Mouse (Mus musculus) lung, postnatal 0 days (tissue): Measurements from ENCODE around the gene Cox5b. TPM values are rescaled to one million over a fixed set of nuclear protein-coding genes. Genes with fewer than 3 reads are reported as not detected.
A peak's percentile ranks its signal among the peaks of the same experiment; 100 is the strongest.

ENCODE experiments used
- ATAC-seq: fragments of 200-750 bp; cut with Nextera tagmentation; 2 replicates; pipeline ENCODE4 v1.8.0; 2017; ENCODE audit warnings: moderate library complexity
- DNase-seq: peaks from one replicate; pipeline ENCODE4 v3.0.0-alpha.2; 2016; ENCODE audit warnings: low spot score
- H3K27ac ChIP-seq: fragments of 300-500 bp; sonication (generic); 2 replicates; pipeline ENCODE4 v1.5.1; 2014; ENCODE audit warnings: antibody characterized with exemption, mild to moderate bottlenecking, low read length, mixed read lengths
- H3K27me3 ChIP-seq: fragments of 300-500 bp; sonication (generic); replicated peaks from 2 replicates; pipeline ENCODE4 v1.6.1; 2014; ENCODE audit warnings: low read length, mixed read lengths; ENCODE audit not compliant: insufficient read depth
- H3K36me3 ChIP-seq: fragments of 300-500 bp; sonication (generic); 2 replicates; pipeline ENCODE4 v1.6.1; 2014; ENCODE audit warnings: low read length, mixed read lengths; ENCODE audit not compliant: insufficient read depth
- H3K4me1 ChIP-seq: fragments of 300-500 bp; sonication (generic); 2 replicates; pipeline ENCODE4 v1.6.1; 2014; ENCODE audit warnings: antibody characterized with exemption, low read depth, low read length, mixed read lengths; ENCODE audit not compliant: insufficient read depth
- H3K4me2 ChIP-seq: fragments of 300-500 bp; sonication (generic); replicated peaks from 2 replicates; pipeline ENCODE4 v1.6.1; 2014; ENCODE audit warnings: low read depth, mild to moderate bottlenecking, low read length, moderate library complexity, mixed read lengths
- H3K4me3 ChIP-seq: fragments of 300-500 bp; sonication (generic); 2 replicates; pipeline ENCODE4 v1.5.1; 2014; ENCODE audit warnings: low read depth, low read length
- H3K9ac ChIP-seq: fragments of 300-500 bp; sonication (generic); replicated peaks from 2 replicates; pipeline ENCODE4 v1.6.1; 2014; ENCODE audit warnings: low read depth, mild to moderate bottlenecking
- H3K9me3 ChIP-seq: fragments of 300-500 bp; sonication (generic); 2 replicates; pipeline ENCODE4 v1.6.1; 2016; ENCODE audit warnings: low read length, mixed read lengths
- CTCF ChIP-seq: IDR thresholded peaks from 2 replicates; pipeline ENCODE4 v1.5.1; 2016; ENCODE audit warnings: antibody characterized with exemption, mild to moderate bottlenecking
- EP300 ChIP-seq: IDR thresholded peaks from 2 replicates; pipeline ENCODE4 v1.6.1; 2016; ENCODE audit warnings: antibody characterized with exemption, mild to moderate bottlenecking, control low read depth
- WGBS: fragments of 180-500 bp; shearing (Covaris S2); extraction: QIAGEN DNeasy Blood & Tissue Kit; methylation state at CpG from one replicate; pipeline ENCODE4 v1.1.7; 2014; 5-methylcytosine and 5-hydroxymethylcytosine counted together
- polyA plus RNA-seq: library from polyadenylated mRNA; unstranded; fragments of >200 nt; fragmentation: Nextera tagmentation; extraction: Ambion mirVana; gene quantifications from 2 replicates; pipeline ENCODE4 v1.2.1, GENCODE M21; 2015

Cox5b gene
- 408 and 474 TPM in 2 replicates for polyA plus RNA-seq

- peaks cover 4% of the 10 kb centered on the region; the same call in 1 of the 2 replicates for H3K4me1 ChIP-seq
- H3K27ac ChIP-seq: no peak within 1 kb of the TSS
- H3K9me3 ChIP-seq: no peaks in the 10 kb centered on the region
- H3K9ac ChIP-seq: peak within 1 kb of the TSS; percentile 75
- ATAC-seq: peak; percentile 99
- no peaks in the 10 kb centered on the region for H3K27me3 ChIP-seq
- no peaks in the 10 kb centered on the region for H3K36me3 ChIP-seq
- TF ChIP-seq EP300 (no peak), CTCF (no peak)
- peak within 1 kb of the TSS; percentile 77 for H3K4me2 ChIP-seq
- H3K4me3 ChIP-seq: peak within 1 kb of the TSS; percentile 68
- WGBS: 1% methylated on average over 66 of the region's 68 CpGs
- peak; percentile 99 for DNase-seq
Measured at GRCm38 (mm10) chr1:36691271-36692155, at the start of gene Cox5b. TSS of gene Cox5b (plus strand) at chr1:36691449.

- H3K36me3 ChIP-seq: no peaks in the 10 kb centered on the region
- H3K4me2 ChIP-seq: no peak overlapping the region
- WGBS: 83% methylated on average over 7 of the region's 7 CpGs
- H3K27me3 ChIP-seq: no peaks in the 10 kb centered on the region
- no peak overlapping the region for H3K27ac ChIP-seq
- DNase-seq: no peak
- no peak for ATAC-seq
- no peak overlapping the region for H3K4me3 ChIP-seq
- no peak overlapping the region for H3K9ac ChIP-seq
- TF ChIP-seq CTCF: no peak
- no peak for TF ChIP-seq EP300
- no peaks in the 10 kb centered on the region for H3K9me3 ChIP-seq
- H3K4me1 ChIP-seq: no peaks in the 10 kb centered on the region
Measured at GRCm38 (mm10) chr1:36643957-36644614, 47.2 kb upstream of the Cox5b start.

DNA sequence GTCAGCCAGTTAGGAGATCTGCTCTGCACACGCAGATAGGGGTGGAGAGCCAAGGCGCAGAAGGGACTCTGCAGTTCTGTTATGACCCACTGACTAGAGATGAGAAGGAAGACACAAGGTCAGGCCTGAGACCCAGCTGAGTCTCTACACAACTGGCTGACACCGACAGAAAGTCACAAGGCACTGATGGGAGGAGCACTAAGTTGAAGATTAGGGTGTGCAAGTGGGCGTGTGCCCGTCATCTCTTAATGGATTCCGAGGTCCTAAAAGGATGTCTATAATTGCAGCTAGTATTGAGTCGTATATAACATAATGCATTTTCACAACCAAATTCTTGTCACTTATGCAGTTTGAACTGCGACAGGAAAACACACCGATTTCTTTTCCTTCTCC lies 46.6 kb upstream of the Cox5b start:
- no peak overlapping the region for H3K9ac ChIP-seq
- H3K4me1 ChIP-seq: no peaks in the 10 kb centered on the region
- no peak for TF ChIP-seq EP300
- no peak for TF ChIP-seq CTCF
- no peak for DNase-seq
- no peak overlapping the region for H3K27ac ChIP-seq
- ATAC-seq: no peak
- H3K4me3 ChIP-seq: no peak overlapping the region
- WGBS: 82% methylated on average over 9 of the region's 9 CpGs
- H3K36me3 ChIP-seq: no peaks in the 10 kb centered on the region
- H3K4me2 ChIP-seq: no peak overlapping the region
- no peaks in the 10 kb centered on the region for H3K27me3 ChIP-seq
- H3K9me3 ChIP-seq: no peaks in the 10 kb centered on the region

DNA sequence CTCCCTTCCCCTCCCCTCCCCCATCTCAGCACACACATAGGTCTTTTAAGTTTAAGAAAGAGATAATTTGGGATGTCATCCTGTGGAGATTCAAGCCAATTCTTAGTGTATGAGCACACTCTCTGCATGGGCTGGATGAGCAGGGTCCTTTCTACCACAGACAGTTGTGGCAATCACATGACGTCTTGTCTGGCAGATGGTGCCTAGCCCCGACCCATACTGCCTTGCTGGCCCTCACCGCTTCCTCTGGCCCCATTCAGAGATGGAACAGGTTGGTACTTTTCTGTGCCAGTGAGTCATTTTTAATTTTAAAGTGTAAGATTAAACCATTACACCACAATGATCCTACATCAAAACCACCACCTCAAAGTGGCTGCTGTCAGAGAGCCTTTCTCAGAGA lies 45.0 kb upstream of the Cox5b start:
- no peaks in the 10 kb centered on the region for H3K36me3 ChIP-seq
- TF ChIP-seq EP300 (no peak), CTCF (no peak)
- WGBS: 65% methylated on average over 3 of the region's 3 CpGs
- H3K9me3 ChIP-seq: no peaks in the 10 kb centered on the region
- H3K4me1 ChIP-seq: no peaks in the 10 kb centered on the region
- ATAC-seq (peak; percentile 33), DNase-seq (no peak)
- H3K4me2 ChIP-seq: no peak overlapping the region
- no peak overlapping the region for H3K4me3 ChIP-seq
- H3K27me3 ChIP-seq: no peaks in the 10 kb centered on the region
- H3K27ac ChIP-seq: no peak overlapping the region
- no peak overlapping the region for H3K9ac ChIP-seq

DNA sequence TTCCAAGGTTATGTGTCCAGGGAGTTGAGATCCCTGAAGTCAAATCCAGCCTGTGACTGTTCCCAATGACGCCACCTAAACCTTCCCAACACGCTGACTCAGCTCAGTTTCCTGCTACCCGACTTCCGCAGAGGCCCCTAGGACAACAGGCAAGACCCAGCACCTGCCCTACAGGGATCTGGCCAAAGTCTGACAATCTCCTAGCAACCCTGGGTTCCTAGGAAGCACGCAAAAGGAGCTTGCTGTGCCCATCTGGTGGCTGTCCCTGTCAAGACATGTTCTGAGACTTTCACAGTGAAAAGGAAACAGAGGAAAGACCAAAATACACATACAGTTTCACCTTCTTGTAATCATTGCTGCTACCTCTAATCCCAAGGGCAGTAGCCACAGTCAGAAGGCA lies 43.6 kb upstream of the Cox5b start:
- no peak overlapping the region for H3K9ac ChIP-seq
- H3K4me2 ChIP-seq: no peak overlapping the region
- H3K27ac ChIP-seq: no peak overlapping the region
- DNase-seq: peak; percentile 26
- no peaks in the 10 kb centered on the region for H3K36me3 ChIP-seq
- no peaks in the 10 kb centered on the region for H3K9me3 ChIP-seq
- WGBS: 40% methylated on average over 5 of the region's 5 CpGs
- no peaks in the 10 kb centered on the region for H3K27me3 ChIP-seq
- peak; percentile 61 for ATAC-seq
- TF ChIP-seq EP300 (no peak), CTCF (peak; percentile 38)
- H3K4me1 ChIP-seq: no peaks in the 10 kb centered on the region
- no peak overlapping the region for H3K4me3 ChIP-seq

DNA sequence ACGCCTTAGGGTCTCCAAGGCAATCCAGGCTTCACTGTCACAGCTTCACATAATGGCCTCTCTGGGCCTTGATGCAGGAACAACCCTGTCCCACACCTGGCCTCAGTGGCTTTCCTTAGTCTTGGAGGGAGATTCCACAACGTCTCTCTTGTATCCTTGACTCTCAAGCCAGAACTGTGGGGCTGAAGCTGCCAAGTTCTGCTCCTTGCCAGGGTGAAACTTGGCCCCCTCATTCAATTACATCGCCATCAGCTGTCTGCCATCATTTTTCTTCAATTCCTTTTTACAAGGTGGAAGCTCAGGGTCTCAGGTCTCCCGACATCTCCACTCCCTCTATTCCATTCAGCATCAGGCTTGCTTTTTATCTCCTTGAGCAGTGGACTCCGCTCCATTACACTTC lies 36.2 kb upstream of the Cox5b start:
- H3K4me3 ChIP-seq: no peak overlapping the region
- H3K27me3 ChIP-seq: no peaks in the 10 kb centered on the region
- ATAC-seq (no peak), DNase-seq (no peak)
- no peaks in the 10 kb centered on the region for H3K9me3 ChIP-seq
- no peaks in the 10 kb centered on the region for H3K4me1 ChIP-seq
- H3K27ac ChIP-seq: no peak overlapping the region
- no peak overlapping the region for H3K9ac ChIP-seq
- WGBS: 84% methylated on average over 5 of the region's 5 CpGs
- H3K36me3 ChIP-seq: no peaks in the 10 kb centered on the region
- TF ChIP-seq CTCF (no peak), EP300 (no peak)
- H3K4me2 ChIP-seq: no peak overlapping the region
